Mouse (Mus musculus) heart, adult 2 months (tissue): Measurements from ENCODE around the gene Tor1aip1.

Experiments
- CTCF ChIP-seq: fragments of 200-600 bp; IDR thresholded peaks from 2 replicates; pipeline ENCODE4 v1.8.1; 2022; ENCODE audit warnings: antibody characterized with exemption, mild to moderate bottlenecking, moderate library complexity
- EP300 ChIP-seq: fragments of 200-500 bp; IDR thresholded peaks from 2 replicates; pipeline ENCODE4 v1.6.1; 2011; ENCODE audit warnings: low read depth, low read length, control low read depth; ENCODE audit not compliant: insufficient read depth
- POLR2A ChIP-seq: fragments of 200-500 bp; IDR thresholded peaks from 2 replicates; pipeline ENCODE4 v1.6.1; 2011; ENCODE audit warnings: mild to moderate bottlenecking, low read depth, low read length, control low read depth; ENCODE audit not compliant: insufficient read depth

DNA sequence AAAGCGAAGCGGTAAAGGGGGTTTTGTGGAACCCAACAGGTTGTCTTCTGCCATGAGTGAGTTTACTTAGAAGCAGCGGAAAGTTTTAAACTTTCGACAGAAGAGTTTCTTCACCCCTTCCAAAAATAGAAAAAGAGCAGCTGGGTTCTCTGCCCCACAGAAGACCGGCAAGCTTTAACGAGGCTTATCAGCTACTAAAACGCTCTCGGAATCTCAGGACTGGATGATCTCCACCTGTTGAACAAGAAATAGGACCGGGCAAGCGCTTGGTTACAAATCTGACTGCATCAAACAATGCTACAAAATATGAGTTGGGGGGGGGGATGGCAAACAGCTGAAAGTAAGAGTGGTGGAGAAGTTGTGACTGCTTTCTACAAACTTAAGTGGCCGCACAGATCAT, 45.9 kb downstream of the Tor1aip1 start:
- TF ChIP-seq POLR2A (no peak), CTCF (no peak), EP300 (no peak)
